29 mouse cellular contexts compared by ENCODE assay signal in the genomic region with DNA sequence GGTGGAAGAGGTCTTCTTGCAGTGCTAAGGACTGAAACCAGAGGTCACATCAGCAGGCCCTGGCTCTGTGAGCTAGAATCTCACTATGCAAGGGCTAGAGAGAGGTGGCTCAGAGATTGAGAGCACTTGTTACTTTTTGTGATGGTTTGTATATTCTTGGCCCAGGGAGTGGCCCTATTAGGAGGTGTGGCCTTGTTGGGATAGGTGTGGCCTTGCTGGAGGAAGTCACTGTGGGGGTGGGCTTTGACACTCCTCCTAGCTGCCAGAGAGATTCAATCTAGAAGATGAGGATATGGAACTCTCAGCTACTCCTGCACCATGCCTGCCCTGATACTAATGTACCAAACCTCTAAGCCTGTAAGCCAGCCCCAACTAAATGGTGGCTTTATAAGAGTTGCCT. TPM values are rescaled to one million over a fixed set of nuclear protein-coding genes. Genes with fewer than 3 reads are reported as not detected.
DNase-seq lines count a peak whose midpoint lies in the region; ATAC-seq and TF ChIP-seq lines count a peak whose summit lies in the region.
"Had no signal": no experiment of that assay in that cellular context is flagged by ENCODE, and none has a peak within 500 bp of the region (broad histone marks: within the 10 kb centered on the region; RNA-seq: fewer than 3 reads in every experiment).

No protein-coding gene starts in this region.

- no peaks in the 10 kb centered on the region for H3K9me3 ChIP-seq in kidney, embryonic 15.5 days (replicated peaks)
- H3K9me3 ChIP-seq in G1E (replicated peaks), result no peaks in the 10 kb centered on the region
- no peaks in the 10 kb centered on the region for H3K9me3 ChIP-seq in liver, embryonic 12.5 days (replicated peaks)
- H3K9me3 ChIP-seq: forebrain, embryonic 13.5 days; heart, embryonic 15.5 days; hindbrain, embryonic 10.5 days had no signal

- no peak overlapping the region for H3K27ac ChIP-seq in kidney, embryonic 15.5 days
- peak overlapping the region; percentile 93; the same call in 1 of the 2 replicates for H3K27ac ChIP-seq in liver, embryonic 12.5 days
- H3K27ac ChIP-seq: embryonic facial prominence, embryonic 10.5 days; forebrain, embryonic 13.5 days; heart, adult 2 months; heart, embryonic 15.5 days; hindbrain, embryonic 10.5 days; hindbrain, postnatal 0 days; layer of hippocampus, adult 2 months; stomach, postnatal 0 days had no signal

- H3K9ac ChIP-seq in kidney, embryonic 15.5 days, result 0 out of 2 replicates have a peak overlapping the region, but pooled peaks have one; percentile 93
- H3K9ac ChIP-seq in liver, embryonic 12.5 days, result no peak overlapping the region; the same call in 1 of the 2 replicates
- H3K9ac ChIP-seq: heart, embryonic 15.5 days had no signal

- no peak for DNase-seq in kidney, adult 9 months
- peak; percentile 40 for DNase-seq in A20 (ENCODE audit: low read depth, low spot score)
- no peak for DNase-seq in G1E (ENCODE audit: low spot score)
- no peak for DNase-seq in right cerebral cortex, postnatal 10 days (ENCODE audit: low spot score in 2 of 2)
- no peak for DNase-seq in testis, postnatal 14 days (ENCODE audit: low spot score)
- DNase-seq in heart, postnatal 25 days (ENCODE audit: low spot score), result no peak
- DNase-seq: cerebellum, adult 8-10 months; gastrocnemius, postnatal 10 days; heart, adult 2 months; kidney, adult 11 months; kidney, postnatal 10 days; layer of hippocampus, postnatal 36 days; lung, postnatal 14 days; thymus, postnatal 36 days had no signal

- no peak overlapping the region for H3K4me3 ChIP-seq in kidney, embryonic 15.5 days (replicated peaks)
- peak overlapping the region; percentile 3; the same call in 1 of the 2 replicates for H3K4me3 ChIP-seq in G1E (ENCODE audit: low read depth, low read length)
- H3K4me3 ChIP-seq in liver, embryonic 12.5 days, result no peak overlapping the region
- H3K4me3 ChIP-seq: heart, adult 2 months had no signal

- ATAC-seq in kidney, embryonic 15.5 days (replicated peaks; ENCODE audit: low FRiP score), result no peak
- no peak for ATAC-seq in G1E (ENCODE audit: extremely low read depth, insufficient number of reproducible peaks, low FRiP score, poor library complexity, severe bottlenecking)
- ATAC-seq in liver, embryonic 12.5 days, result no peak
- ATAC-seq: forebrain, embryonic 13.5 days; hindbrain, postnatal 0 days; Patski had no signal

- H3K36me3 ChIP-seq in kidney, embryonic 15.5 days, result peaks cover 27% of the 10 kb centered on the region
- H3K36me3 ChIP-seq in G1E (replicated peaks), result peaks cover 63% of the 10 kb centered on the region
- peaks cover 40% of the 10 kb centered on the region for H3K36me3 ChIP-seq in liver, embryonic 12.5 days

- TF ChIP-seq CTCF in G1E (IDR thresholded peaks at IDR 0.05; ENCODE audit: low read depth, low read length), result no peak

- peaks cover 23% of the 10 kb centered on the region for H3K4me1 ChIP-seq in kidney, embryonic 15.5 days
- H3K4me1 ChIP-seq in G1E (ENCODE audit: insufficient read depth, low read depth, low read length), result peaks cover 35% of the 10 kb centered on the region
- peaks cover 29% of the 10 kb centered on the region for H3K4me1 ChIP-seq in liver, embryonic 12.5 days

- intact Hi-C loops in heart, postnatal 25 days (cut with DNase I), result no loop called here

- H3K4me2 ChIP-seq in kidney, embryonic 15.5 days, result 0 out of 2 replicates have a peak overlapping the region, but pooled peaks have one; percentile 84
- peak overlapping the region; percentile 89 for H3K4me2 ChIP-seq in liver, embryonic 12.5 days

- no peaks in the 10 kb centered on the region for H3K27me3 ChIP-seq in kidney, embryonic 15.5 days
- no peaks in the 10 kb centered on the region for H3K27me3 ChIP-seq in G1E (ENCODE audit: insufficient read depth, low read length)
- no peaks in the 10 kb centered on the region for H3K27me3 ChIP-seq in liver, embryonic 12.5 days (replicated peaks)
- H3K27me3 ChIP-seq: forebrain, embryonic 13.5 days; heart, embryonic 15.5 days; Patski had no signal

RNA-seq across cellular contexts. Expression of a gene that starts 1.8 kb away (rescaled TPM):
- 65.6 and 75.1 TPM in 2 replicates for polyA plus RNA-seq in kidney, embryonic 15.5 days (2015; fragmentation: Nextera tagmentation; extraction: Ambion mirVana)
- total RNA-seq in G1E (2014; fragmentation: Nextera tagmentation) (16.7 and 25.6 TPM in 2 replicates), G1E (2017) (52.6 and 69.1 TPM in 2 replicates)
- 13.6 and 33.9 TPM in 2 replicates for polyA plus RNA-seq in G1E (2012)
- polyA plus RNA-seq in liver, embryonic 12.5 days (2016; fragmentation: Nextera tagmentation; extraction: Ambion mirVana), result 52.1 and 52.9 TPM in 2 replicates
- 10 to 100 TPM; 26.2 to 28.9 TPM for total RNA-seq in heart, postnatal 25 days (2021)

RNA-seq across cellular contexts. Expression of a gene that starts 2.0 kb away (rescaled TPM):
- 165 and 173 TPM in 2 replicates for polyA plus RNA-seq in kidney, embryonic 15.5 days (2015; fragmentation: Nextera tagmentation; extraction: Ambion mirVana)
- total RNA-seq in G1E (2014; fragmentation: Nextera tagmentation) (36.5 and 41.5 TPM in 2 replicates), G1E (2017) (91.2 and 91.4 TPM in 2 replicates)
- polyA plus RNA-seq in G1E (2012), result 65.4 and 73.2 TPM in 2 replicates
- 112 and 119 TPM in 2 replicates for polyA plus RNA-seq in liver, embryonic 12.5 days (2016; fragmentation: Nextera tagmentation; extraction: Ambion mirVana)
- 10 to 100 TPM; 14.8 to 15.0 TPM for total RNA-seq in heart, postnatal 25 days (2021)

RNA-seq across cellular contexts. Expression of a gene that starts 49.5 kb away (rescaled TPM):
- 0.36 and 0.57 TPM in 2 replicates for polyA plus RNA-seq in kidney, embryonic 15.5 days (2015; fragmentation: Nextera tagmentation; extraction: Ambion mirVana)
- total RNA-seq in G1E (2014; fragmentation: Nextera tagmentation), result not detected in 2 replicates
- total RNA-seq in G1E (2017), result not detected in 2 replicates
- not detected in 2 replicates for polyA plus RNA-seq in G1E (2012)
- polyA plus RNA-seq in liver, embryonic 12.5 days (2016; fragmentation: Nextera tagmentation; extraction: Ambion mirVana), result not detected in 2 replicates
- total RNA-seq in heart, postnatal 25 days (2021), result under 1 TPM in 1 of 2 experiments, not detected in 1; 0.75 TPM
- total RNA-seq: adrenal gland, postnatal 4 days; common myeloid progenitor, adult 5-6 weeks; gastrocnemius, postnatal 10 days; heart, adult 2 months; liver, adult 2 months; megakaryocyte-erythroid progenitor cell, adult 5-6 weeks; midbrain, postnatal 0 days had no signal
- polyA plus RNA-seq: embryonic facial prominence, embryonic 10.5 days; hindbrain, embryonic 10.5 days; liver, adult 2 months; Patski; stomach, postnatal 0 days had no signal

RNA-seq across cellular contexts. Expression of a gene that starts 49.6 kb away (rescaled TPM):
- polyA plus RNA-seq in kidney, embryonic 15.5 days (2015; fragmentation: Nextera tagmentation; extraction: Ambion mirVana), result 70.7 and 81.3 TPM in 2 replicates
- total RNA-seq in G1E (2014; fragmentation: Nextera tagmentation), result not detected in 2 replicates
- not detected in 2 replicates for total RNA-seq in G1E (2017)
- not detected in 2 replicates for polyA plus RNA-seq in G1E (2012)
- polyA plus RNA-seq in liver, embryonic 12.5 days (2016; fragmentation: Nextera tagmentation; extraction: Ambion mirVana), result 1.3 and 1.5 TPM in 2 replicates
- 1,000 to 10,000 TPM; 5,192 to 5,215 TPM for total RNA-seq in heart, postnatal 25 days (2021)
- total RNA-seq: common myeloid progenitor, adult 5-6 weeks; megakaryocyte-erythroid progenitor cell, adult 5-6 weeks had no signal
- polyA plus RNA-seq: liver, adult 2 months had no signal
